Mouse (Mus musculus): ENCODE measurements around the gene Ptprs. TPM values are rescaled to one million over a fixed set of nuclear protein-coding genes. Genes with fewer than 3 reads are reported as not detected.
A peak's percentile ranks its signal among the peaks of the same experiment; 100 is the strongest.

Ptprs gene
- polyA plus RNA-seq, 1 experiment, result 1,311 TPM

- DNase-seq (ENCODE audit: low read depth), result no peak
- no peak for TF ChIP-seq CTCF (IDR thresholded peaks at IDR 0.05; ENCODE audit: borderline replicate concordance, extremely low read depth, insufficient read depth, insufficient read length)
- TF ChIP-seq POLR2A (IDR thresholded peaks at IDR 0.05; ENCODE audit: borderline replicate concordance, extremely low read depth, insufficient read depth, insufficient read length, poor library complexity, severe bottlenecking), result no peak
These were observed 63.2 kb downstream of the Ptprs start for GRCm38 (mm10) chr17:56413113-56413512.

GRCm38 (mm10) chr17:56411437-56411836 lies 64.8 kb downstream of the Ptprs start:
- DNase-seq (ENCODE audit: low read depth), result no peak
- TF ChIP-seq POLR2A (IDR thresholded peaks at IDR 0.05; ENCODE audit: borderline replicate concordance, extremely low read depth, insufficient read depth, insufficient read length, poor library complexity, severe bottlenecking), result no peak

- DNase-seq (ENCODE audit: low read depth), result no peak
- TF ChIP-seq CTCF (IDR thresholded peaks at IDR 0.05; ENCODE audit: borderline replicate concordance, extremely low read depth, insufficient read depth, insufficient read length), result no peak
- TF ChIP-seq POLR2A (IDR thresholded peaks at IDR 0.05; ENCODE audit: borderline replicate concordance, extremely low read depth, insufficient read depth, insufficient read length, poor library complexity, severe bottlenecking), result no peak
These were observed 66.5 kb downstream of the Ptprs start for GRCm38 (mm10) chr17:56409759-56410158.

- TF ChIP-seq POLR2A (IDR thresholded peaks at IDR 0.05; ENCODE audit: borderline replicate concordance, extremely low read depth, insufficient read depth, insufficient read length, poor library complexity, severe bottlenecking), result no peak
- TF ChIP-seq CTCF (IDR thresholded peaks at IDR 0.05; ENCODE audit: borderline replicate concordance, extremely low read depth, insufficient read depth, insufficient read length), result no peak
- DNase-seq (ENCODE audit: low read depth), result peak; percentile 49
These were observed 67.2 kb downstream of the Ptprs start for GRCm38 (mm10) chr17:56408965-56409625.

GRCm38 (mm10) chr17:56407379-56407778 lies 68.9 kb downstream of the Ptprs start:
- no peak for DNase-seq (ENCODE audit: low read depth)
- TF ChIP-seq CTCF (IDR thresholded peaks at IDR 0.05; ENCODE audit: borderline replicate concordance, extremely low read depth, insufficient read depth, insufficient read length), result no peak
- TF ChIP-seq POLR2A (IDR thresholded peaks at IDR 0.05; ENCODE audit: borderline replicate concordance, extremely low read depth, insufficient read depth, insufficient read length, poor library complexity, severe bottlenecking), result no peak

GRCm38 (mm10) chr17:56406878-56407277 lies 69.4 kb downstream of the Ptprs start:
- DNase-seq (ENCODE audit: low read depth), result peak; percentile 61

GRCm38 (mm10) chr17:56405856-56406840 lies 70.1 kb downstream of the Ptprs start:
- peak; percentile 60 for DNase-seq (ENCODE audit: low read depth)
- TF ChIP-seq CTCF (IDR thresholded peaks at IDR 0.05; ENCODE audit: borderline replicate concordance, extremely low read depth, insufficient read depth, insufficient read length) (no peak), POLR2A (IDR thresholded peaks at IDR 0.05; ENCODE audit: borderline replicate concordance, extremely low read depth, insufficient read depth, insufficient read length, poor library complexity, severe bottlenecking) (no peak)

More at GRCm38 (mm10) chr17:56406878-56407277, 69.4 kb downstream of the Ptprs start:
- TF ChIP-seq CTCF (IDR thresholded peaks at IDR 0.05; ENCODE audit: borderline replicate concordance, extremely low read depth, insufficient read depth, insufficient read length), result no peak
- TF ChIP-seq POLR2A (IDR thresholded peaks at IDR 0.05; ENCODE audit: borderline replicate concordance, extremely low read depth, insufficient read depth, insufficient read length, poor library complexity, severe bottlenecking), result no peak

- no peak for DNase-seq (ENCODE audit: low read depth)
- no peak for TF ChIP-seq CTCF (IDR thresholded peaks at IDR 0.05; ENCODE audit: borderline replicate concordance, extremely low read depth, insufficient read depth, insufficient read length)
These were observed 70.9 kb downstream of the Ptprs start for GRCm38 (mm10) chr17:56405341-56405740.

GRCm38 (mm10) chr17:56401051-56401521 lies 75.2 kb downstream of the Ptprs start:
- no peak for DNase-seq (ENCODE audit: low read depth)
- TF ChIP-seq CTCF (IDR thresholded peaks at IDR 0.05; ENCODE audit: borderline replicate concordance, extremely low read depth, insufficient read depth, insufficient read length) (no peak), POLR2A (IDR thresholded peaks at IDR 0.05; ENCODE audit: borderline replicate concordance, extremely low read depth, insufficient read depth, insufficient read length, poor library complexity, severe bottlenecking) (no peak)

- no peak for DNase-seq (ENCODE audit: low read depth)
- TF ChIP-seq POLR2A (IDR thresholded peaks at IDR 0.05; ENCODE audit: borderline replicate concordance, extremely low read depth, insufficient read depth, insufficient read length, poor library complexity, severe bottlenecking) (no peak), CTCF (IDR thresholded peaks at IDR 0.05; ENCODE audit: borderline replicate concordance, extremely low read depth, insufficient read depth, insufficient read length) (no peak)
These were observed 76.1 kb downstream of the Ptprs start for GRCm38 (mm10) chr17:56400221-56400620.

- no peak for DNase-seq (ENCODE audit: low read depth)
- TF ChIP-seq CTCF (IDR thresholded peaks at IDR 0.05; ENCODE audit: borderline replicate concordance, extremely low read depth, insufficient read depth, insufficient read length) (no peak), POLR2A (IDR thresholded peaks at IDR 0.05; ENCODE audit: borderline replicate concordance, extremely low read depth, insufficient read depth, insufficient read length, poor library complexity, severe bottlenecking) (no peak)
These were observed 80.2 kb downstream of the Ptprs start for GRCm38 (mm10) chr17:56396051-56396450.
